Mouse (Mus musculus) limb, embryonic 11.5 days (tissue): ENCODE data around the gene Unc80. TPM values are rescaled to one million over a fixed set of nuclear protein-coding genes. Genes with fewer than 3 reads are reported as not detected.

ENCODE experiments used
- ATAC-seq: fragments of 200-750 bp; cut with Nextera tagmentation; 2 replicates; pipeline ENCODE4 v1.8.0; 2017; ENCODE audit warnings: low read depth; ENCODE audit not compliant: insufficient number of reproducible peaks, low FRiP score, low TSS enrichment
- DNase-seq: peaks from one replicate; pipeline ENCODE4 v3.0.0-alpha.2; 2015; ENCODE audit warnings: low spot score
- H3K27ac ChIP-seq: fragments of 300-500 bp; sonication (generic); replicated peaks from 2 replicates; pipeline ENCODE4 v1.5.1; 2014; ENCODE audit warnings: low read depth, mild to moderate bottlenecking, low read length
- H3K27me3 ChIP-seq: fragments of 300-500 bp; sonication (generic); 2 replicates; pipeline ENCODE4 v1.6.1; 2014; ENCODE audit warnings: mild to moderate bottlenecking, low read length, mixed read lengths; ENCODE audit not compliant: control insufficient read depth, insufficient read depth
- H3K36me3 ChIP-seq: fragments of 300-500 bp; sonication (generic); 2 replicates; pipeline ENCODE4 v1.6.1; 2014; ENCODE audit warnings: mild to moderate bottlenecking, low read length, moderate library complexity, mixed read lengths; ENCODE audit not compliant: control insufficient read depth, insufficient read depth
- H3K4me1 ChIP-seq: fragments of 300-500 bp; sonication (generic); 2 replicates; pipeline ENCODE4 v1.6.1; 2014; ENCODE audit warnings: low read length, mixed read lengths; ENCODE audit not compliant: control insufficient read depth, insufficient read depth
- H3K4me2 ChIP-seq: fragments of 300-500 bp; sonication (generic); 2 replicates; pipeline ENCODE4 v1.6.1; 2014; ENCODE audit warnings: low read depth, mild to moderate bottlenecking, moderate library complexity; ENCODE audit not compliant: severe bottlenecking
- H3K4me3 ChIP-seq: fragments of 300-500 bp; sonication (generic); 2 replicates; pipeline ENCODE4 v1.5.1; 2014; ENCODE audit warnings: low read depth, low read length
- H3K9ac ChIP-seq: fragments of 300-500 bp; sonication (generic); 2 replicates; pipeline ENCODE4 v1.6.1; 2014; ENCODE audit warnings: mild to moderate bottlenecking, low read length
- H3K9me3 ChIP-seq: fragments of 300-500 bp; sonication (generic); 2 replicates; pipeline ENCODE4 v1.6.1; 2016; ENCODE audit warnings: low read length; ENCODE audit not compliant: control insufficient read depth
- WGBS: fragments of 180-500 bp; shearing (Covaris S2); extraction: QIAGEN DNeasy Blood & Tissue Kit; methylation state at CpG from one replicate; pipeline ENCODE4 v1.1.7; 2014; 5-methylcytosine and 5-hydroxymethylcytosine counted together
- polyA plus RNA-seq: library from polyadenylated mRNA; unstranded; fragments of >200 nt; fragmentation: Nextera tagmentation; extraction: Ambion mirVana; gene quantifications from 2 replicates; pipeline ENCODE4 v1.2.1, GENCODE M21; 2014

Unc80 gene
- polyA plus RNA-seq, 1 experiment from 2014 or later = 0.13 TPM

GRCm38 (mm10) chr1:66561636-66562270 is 93.6 kb downstream of the Unc80 start:
- Histone ChIP-seq H3K27me3 (no peaks in the 10 kb centered on the region), H3K27ac (no peak overlapping the region), H3K4me2 (no peak overlapping the region), H3K4me1 (no peaks in the 10 kb centered on the region), H3K9me3 (no peaks in the 10 kb centered on the region), H3K36me3 (no peaks in the 10 kb centered on the region), H3K4me3 (no peak overlapping the region), H3K9ac (no peak overlapping the region)
- peak; percentile 35; the same call in 1 of the 2 replicates for ATAC-seq
- no peak for DNase-seq
- 71% methylated on average over 1 of the region's 1 CpGs for WGBS

- H3K27ac ChIP-seq = no peak overlapping the region
- H3K4me2 ChIP-seq = no peak overlapping the region
- DNase-seq = no peak
- ATAC-seq = 0 out of 2 replicates have a peak, but pooled peaks have one; percentile 64
- no peaks in the 10 kb centered on the region for H3K9me3 ChIP-seq
- 67% methylated on average over 2 of the region's 2 CpGs for WGBS
- no peaks in the 10 kb centered on the region for H3K4me1 ChIP-seq
- no peak overlapping the region for H3K4me3 ChIP-seq
- no peak overlapping the region for H3K9ac ChIP-seq
- no peaks in the 10 kb centered on the region for H3K27me3 ChIP-seq
- H3K36me3 ChIP-seq = no peaks in the 10 kb centered on the region
These were observed 94.2 kb downstream of the Unc80 start for GRCm38 (mm10) chr1:66562332-66562731.

GRCm38 (mm10) chr1:66569736-66570135 is 101.6 kb downstream of the Unc80 start:
- H3K27me3 ChIP-seq = no peaks in the 10 kb centered on the region
- no peak for ATAC-seq
- H3K4me2 ChIP-seq = no peak overlapping the region
- no peak overlapping the region for H3K9ac ChIP-seq
- no peak for DNase-seq
- no peaks in the 10 kb centered on the region for H3K36me3 ChIP-seq
- no peaks in the 10 kb centered on the region for H3K9me3 ChIP-seq
- H3K27ac ChIP-seq = no peak overlapping the region
- 88% methylated on average over 13 of the region's 13 CpGs for WGBS
- H3K4me1 ChIP-seq = no peaks in the 10 kb centered on the region
- no peak overlapping the region for H3K4me3 ChIP-seq

- H3K36me3 ChIP-seq = no peaks in the 10 kb centered on the region
- no peak overlapping the region for H3K9ac ChIP-seq
- DNase-seq = no peak
- peak; percentile 67 for ATAC-seq
- no peak overlapping the region for H3K4me3 ChIP-seq
- H3K9me3 ChIP-seq = no peaks in the 10 kb centered on the region
- no peaks in the 10 kb centered on the region for H3K27me3 ChIP-seq
- no peak overlapping the region for H3K4me2 ChIP-seq
- H3K4me1 ChIP-seq = no peaks in the 10 kb centered on the region
- no peak overlapping the region for H3K27ac ChIP-seq
These were observed 129.1 kb downstream of the Unc80 start for GRCm38 (mm10) chr1:66597163-66597788.

GRCm38 (mm10) chr1:66608304-66608703 is 140.1 kb downstream of the Unc80 start:
- 93% methylated on average over 4 of the region's 4 CpGs for WGBS
- no peaks in the 10 kb centered on the region for H3K36me3 ChIP-seq
- H3K4me3 ChIP-seq = no peak overlapping the region
- no peak for ATAC-seq
- H3K27me3 ChIP-seq = no peaks in the 10 kb centered on the region
- H3K27ac ChIP-seq = no peak overlapping the region
- no peak overlapping the region for H3K4me2 ChIP-seq
- H3K9me3 ChIP-seq = no peaks in the 10 kb centered on the region
- H3K9ac ChIP-seq = no peak overlapping the region
- DNase-seq = no peak
- no peaks in the 10 kb centered on the region for H3K4me1 ChIP-seq

GRCm38 (mm10) chr1:66617188-66617587 is 149.0 kb downstream of the Unc80 start:
- H3K4me1 ChIP-seq = no peaks in the 10 kb centered on the region
- H3K9ac ChIP-seq = no peak overlapping the region
- no peak overlapping the region for H3K4me3 ChIP-seq
- 62% methylated on average over 2 of the region's 2 CpGs for WGBS
- DNase-seq (no peak), ATAC-seq (no peak)
- no peaks in the 10 kb centered on the region for H3K27me3 ChIP-seq
- H3K36me3 ChIP-seq = no peaks in the 10 kb centered on the region
- no peak overlapping the region for H3K27ac ChIP-seq
- no peaks in the 10 kb centered on the region for H3K9me3 ChIP-seq
- no peak overlapping the region for H3K4me2 ChIP-seq

DNA sequence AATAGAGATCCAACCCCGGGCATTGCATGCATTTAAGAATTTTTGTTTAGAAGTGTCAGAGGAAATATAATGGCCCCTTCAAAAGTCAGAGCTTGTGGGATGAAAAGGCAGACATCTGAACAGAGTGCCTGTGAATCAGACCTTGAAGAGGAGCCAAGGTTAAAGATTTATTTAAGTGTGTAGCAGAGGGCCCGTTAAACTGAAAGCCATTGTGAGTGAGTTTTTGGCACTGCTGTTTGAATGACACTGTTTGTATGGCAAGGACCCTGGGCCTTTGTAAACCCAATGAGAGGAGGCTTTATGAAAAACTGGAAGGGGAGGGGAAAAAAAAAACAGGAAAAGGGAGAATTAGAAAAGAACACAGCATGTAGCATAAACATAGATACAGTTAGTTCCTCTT is 170.0 kb downstream of the Unc80 start:
- no peak overlapping the region for H3K9ac ChIP-seq
- H3K4me3 ChIP-seq = no peak overlapping the region
- no peaks in the 10 kb centered on the region for H3K4me1 ChIP-seq
- no peaks in the 10 kb centered on the region for H3K9me3 ChIP-seq
- H3K4me2 ChIP-seq = no peak overlapping the region
- no peak for ATAC-seq
- no peaks in the 10 kb centered on the region for H3K27me3 ChIP-seq
- no peak for DNase-seq
- H3K27ac ChIP-seq = no peak overlapping the region
- WGBS = 80% methylated on average over 2 of the region's 2 CpGs
- H3K36me3 ChIP-seq = no peaks in the 10 kb centered on the region

GRCm38 (mm10) chr1:66646894-66647293 is 178.7 kb downstream of the Unc80 start:
- ATAC-seq (no peak), DNase-seq (no peak)
- no peaks in the 10 kb centered on the region for H3K4me1 ChIP-seq
- no peaks in the 10 kb centered on the region for H3K9me3 ChIP-seq
- no peak overlapping the region for H3K4me2 ChIP-seq
- H3K4me3 ChIP-seq = no peak overlapping the region
- no peak overlapping the region for H3K9ac ChIP-seq
- no peaks in the 10 kb centered on the region for H3K27me3 ChIP-seq
- H3K36me3 ChIP-seq = no peaks in the 10 kb centered on the region
- no peak overlapping the region for H3K27ac ChIP-seq

DNA sequence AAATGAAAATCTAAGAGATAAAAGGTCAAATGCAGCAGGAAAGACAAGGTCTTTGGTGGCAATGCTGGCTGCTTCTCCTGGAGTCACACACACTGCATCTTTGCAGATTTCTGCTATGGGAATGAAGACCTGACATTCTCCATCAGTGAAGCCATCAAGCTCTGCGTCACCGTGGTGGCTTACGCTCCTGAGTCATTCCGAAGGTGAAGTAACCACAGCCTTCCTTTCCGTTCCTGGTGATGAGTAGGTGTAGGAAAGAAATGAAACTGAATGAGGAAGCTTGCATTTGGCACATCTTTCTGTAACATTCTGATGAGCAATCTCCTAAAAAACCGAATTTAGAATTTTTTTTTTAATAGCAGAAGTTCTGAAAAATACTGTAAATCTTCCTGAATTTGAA is 181.4 kb downstream of the Unc80 start:
- H3K4me3 ChIP-seq = no peak overlapping the region
- no peaks in the 10 kb centered on the region for H3K4me1 ChIP-seq
- no peak overlapping the region for H3K4me2 ChIP-seq
- no peaks in the 10 kb centered on the region for H3K27me3 ChIP-seq
- H3K9me3 ChIP-seq = no peaks in the 10 kb centered on the region
- ATAC-seq = no peak
- WGBS = 87% methylated on average over 6 of the region's 6 CpGs
- DNase-seq = no peak
- no peak overlapping the region for H3K27ac ChIP-seq
- H3K9ac ChIP-seq = no peak overlapping the region
- no peaks in the 10 kb centered on the region for H3K36me3 ChIP-seq
